Mouse (Mus musculus) megakaryocyte, embryonic 14.5 days (primary cell): ENCODE measurements around the gene Arhgef18.

Experiments used
- FLI1 ChIP-seq: IDR thresholded peaks from 2 replicates; pipeline ENCODE4 v1.6.1; 2012; ENCODE audit warnings: low read length, inconsistent platforms, mixed read lengths
- GATA1 ChIP-seq: IDR thresholded peaks from 3 replicates; pipeline ENCODE4 v1.6.1; 2012; ENCODE audit warnings: mixed read lengths, low read length, inconsistent platforms, borderline replicate concordance

GRCm38 (mm10) chr8:3353811-3354442, 38.9 kb upstream of the Arhgef18 start:
- TF ChIP-seq GATA1 (no peak), FLI1 (no peak)
